Mouse (Mus musculus) ovary, postnatal 14 days (tissue): ENCODE data around the gene Grip2.

Experiments
- DNase-seq: peaks from one replicate; pipeline ENCODE4 v3.0.0; 2022; ENCODE audit warnings: low spot score

Grip2 gene

DNA sequence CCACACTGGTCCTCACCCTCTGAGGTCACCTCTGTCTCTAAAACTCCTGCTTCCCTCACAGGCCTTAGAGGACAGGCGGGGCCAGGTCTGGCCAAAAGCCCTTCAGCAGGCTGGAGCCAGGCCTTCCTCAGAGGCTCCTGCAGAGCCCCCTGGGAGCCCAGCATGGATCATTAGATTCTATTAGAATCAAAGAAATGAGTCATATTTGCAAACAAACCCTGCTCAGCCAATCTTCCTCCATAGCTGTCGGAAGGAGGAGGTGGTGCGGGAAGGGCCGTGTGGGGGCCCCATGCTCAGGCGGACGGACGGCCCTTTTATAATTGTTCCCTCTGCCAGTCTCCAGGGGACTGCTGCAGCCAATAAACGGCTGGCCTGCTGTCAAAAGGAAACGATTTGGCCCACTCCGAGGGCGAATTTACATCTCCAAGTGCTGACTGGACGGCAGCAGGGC is 97.3 kb downstream of the Grip2 start:
- peak; percentile 77 for DNase-seq

DNA sequence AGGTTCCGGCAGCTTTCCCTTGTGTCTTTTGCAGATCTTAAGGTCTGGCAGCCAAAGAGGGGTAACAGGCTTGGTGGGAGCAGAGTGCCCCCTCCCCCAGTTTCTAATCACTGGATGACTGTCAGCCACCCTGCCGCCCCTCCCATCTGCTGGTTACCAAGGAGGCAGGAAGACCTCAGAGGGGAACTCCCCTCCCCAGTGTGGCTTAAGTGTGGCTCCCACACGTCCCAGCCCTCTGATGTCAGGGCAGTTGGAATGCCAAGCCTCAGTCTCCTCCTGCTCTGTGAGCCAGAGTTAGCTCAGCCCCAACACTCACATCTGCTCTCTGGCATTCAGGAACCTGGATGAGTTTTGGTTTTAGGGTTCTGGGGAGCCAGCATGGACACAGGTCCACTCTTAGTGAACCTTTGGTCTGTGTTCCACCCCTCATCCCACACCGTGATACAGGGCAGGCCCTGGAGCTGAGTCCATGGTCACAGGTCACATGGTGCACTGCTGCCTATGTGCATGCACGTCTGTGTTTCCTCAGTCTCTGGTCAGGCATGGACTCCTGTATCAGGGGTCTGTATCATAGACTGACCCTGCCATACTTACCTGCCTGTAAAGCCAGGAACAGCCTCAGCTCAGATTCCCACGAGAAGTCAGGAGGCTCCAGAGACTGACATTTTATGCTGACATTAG is 98.0 kb downstream of the Grip2 start:
- no peak for DNase-seq

DNA sequence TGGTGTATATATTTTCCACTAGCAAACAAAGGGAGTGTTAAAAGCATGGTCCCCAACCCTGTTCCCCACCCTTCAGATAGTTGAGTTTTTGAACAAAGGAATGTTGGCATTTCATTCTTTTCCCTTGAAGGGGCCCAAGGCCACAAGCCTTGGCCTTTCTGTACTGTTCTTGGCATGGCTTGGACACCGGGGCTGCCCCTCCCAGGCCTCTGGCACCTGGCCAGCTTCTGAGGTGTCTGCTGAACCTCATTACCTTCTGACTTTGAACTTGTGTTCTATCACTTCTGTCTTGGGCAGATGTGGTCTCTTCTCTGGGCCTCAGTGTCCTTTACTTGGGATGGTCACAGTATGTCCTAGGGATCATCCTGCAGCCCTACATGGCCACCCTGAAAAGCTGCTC is 99.7 kb downstream of the Grip2 start:
- no peak for DNase-seq

DNA sequence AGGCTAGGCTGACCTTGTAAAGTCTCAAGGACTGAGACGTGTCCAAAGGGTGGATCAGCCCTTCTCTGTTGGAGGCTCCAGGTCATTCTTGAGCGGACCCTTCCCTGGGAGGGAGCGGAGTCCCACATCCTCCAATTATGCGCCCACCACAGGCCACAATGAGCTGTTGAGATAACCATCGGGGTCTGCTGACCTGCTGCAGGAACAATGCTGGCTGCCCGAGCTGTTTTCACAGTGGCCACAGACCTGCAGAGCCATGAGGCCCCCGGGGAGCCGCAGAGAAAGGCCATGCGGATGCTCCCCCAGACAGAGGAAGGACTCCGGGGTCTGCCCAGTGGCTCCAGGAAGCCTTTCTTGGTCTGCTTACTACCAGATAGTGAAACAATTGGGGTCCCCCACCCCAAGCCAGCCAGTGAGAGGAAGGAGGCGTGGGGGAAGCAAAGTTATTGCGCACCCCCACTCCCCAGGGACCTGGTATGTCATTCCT is 105.8 kb downstream of the Grip2 start:
- no peak for DNase-seq

DNA sequence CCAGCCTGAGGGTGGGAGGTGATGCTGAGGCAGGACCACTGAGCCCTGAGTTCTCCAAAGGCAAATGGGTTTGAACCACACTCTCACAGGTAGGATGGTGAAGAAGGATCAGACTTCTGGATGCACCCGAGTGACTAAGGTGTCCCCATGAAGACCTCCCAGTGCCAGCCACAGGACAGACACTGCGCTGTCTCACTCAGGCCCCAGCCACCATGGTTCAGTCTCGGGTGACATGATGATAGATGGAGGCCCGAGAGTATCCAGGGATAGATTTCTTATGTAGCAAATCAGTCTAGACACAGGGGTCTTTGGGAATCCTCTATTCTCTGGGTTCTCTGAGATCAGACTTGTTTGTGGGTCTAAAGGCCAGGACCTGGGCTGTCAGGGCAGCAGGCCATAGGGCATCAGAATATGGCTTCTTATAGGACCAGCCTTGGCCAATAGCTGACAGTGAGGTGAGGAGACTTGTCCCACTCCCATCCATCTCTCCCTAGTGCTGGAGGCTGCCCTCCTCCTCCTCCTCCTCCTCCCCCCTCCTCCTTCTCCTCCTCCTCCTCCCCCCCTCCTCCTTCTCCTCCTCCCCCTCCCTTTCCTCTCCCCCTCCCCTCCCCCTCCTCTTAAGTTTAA is 106.3 kb downstream of the Grip2 start:
- no peak for DNase-seq

DNA sequence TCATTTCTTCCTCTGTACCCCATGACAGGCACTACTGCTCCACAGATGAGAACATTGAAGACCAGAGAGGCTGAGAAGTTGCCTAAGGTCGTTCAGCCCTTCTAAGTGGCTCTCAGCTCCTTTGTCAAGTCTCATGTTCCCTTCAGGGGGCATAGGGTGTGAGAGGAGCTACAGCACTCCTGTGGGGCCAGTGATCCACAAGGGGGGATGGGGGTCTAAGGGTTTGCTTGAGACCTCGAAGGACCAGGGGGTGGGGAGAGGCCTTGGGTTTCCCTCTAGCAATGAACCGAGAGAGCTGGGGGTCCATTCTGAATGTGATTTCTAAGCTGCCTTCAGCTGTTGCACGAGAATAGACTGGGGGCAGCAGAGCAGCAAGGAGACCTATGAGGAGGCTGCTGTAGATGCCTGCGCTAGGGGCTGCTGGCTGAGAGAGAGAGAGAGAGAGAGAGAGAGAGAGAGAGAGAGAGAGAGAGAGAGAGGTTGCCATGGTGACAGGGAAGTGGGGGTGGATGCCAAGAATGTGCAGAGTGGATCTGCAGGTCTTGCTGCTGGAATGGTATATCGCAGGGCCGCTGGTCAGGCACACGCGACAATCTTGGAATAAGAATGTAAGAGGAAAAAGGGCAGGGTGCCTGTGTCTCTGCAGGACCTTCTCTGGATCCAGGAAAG is 107.1 kb downstream of the Grip2 start:
- DNase-seq = no peak

DNA sequence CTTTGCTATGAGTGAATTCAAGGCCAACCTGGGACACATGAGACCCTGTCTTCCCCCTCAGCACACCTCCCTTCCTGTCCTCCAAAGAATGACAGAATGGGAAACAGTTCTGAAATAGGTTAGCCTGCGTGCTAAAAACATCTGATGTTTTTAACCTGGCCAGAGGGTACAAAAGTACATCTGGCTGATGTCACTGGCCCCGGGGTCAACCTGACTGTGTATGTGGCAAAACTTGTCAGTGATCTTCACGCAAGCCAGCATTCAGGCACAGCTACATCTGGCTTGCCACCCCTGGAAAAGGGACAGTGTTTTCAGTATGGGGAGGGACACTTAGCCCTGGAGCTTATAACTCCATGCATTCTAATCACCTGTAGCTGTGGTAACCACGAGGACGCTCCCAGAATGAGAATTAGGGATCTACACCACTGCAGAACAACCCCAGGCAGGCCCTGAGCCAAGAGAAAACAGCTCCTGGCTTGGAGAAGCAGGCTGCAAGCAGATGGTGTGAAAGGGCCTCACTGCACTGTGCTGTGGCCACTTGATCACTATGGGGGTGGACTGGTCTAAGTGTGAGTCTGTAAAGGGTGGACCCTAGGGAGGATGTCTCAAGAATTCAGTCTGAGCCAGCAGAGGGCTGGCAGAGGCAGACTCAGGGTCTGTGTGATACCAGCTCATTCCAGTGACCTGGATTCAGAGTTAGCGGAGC is 107.9 kb downstream of the Grip2 start:
- DNase-seq = no peak

DNA sequence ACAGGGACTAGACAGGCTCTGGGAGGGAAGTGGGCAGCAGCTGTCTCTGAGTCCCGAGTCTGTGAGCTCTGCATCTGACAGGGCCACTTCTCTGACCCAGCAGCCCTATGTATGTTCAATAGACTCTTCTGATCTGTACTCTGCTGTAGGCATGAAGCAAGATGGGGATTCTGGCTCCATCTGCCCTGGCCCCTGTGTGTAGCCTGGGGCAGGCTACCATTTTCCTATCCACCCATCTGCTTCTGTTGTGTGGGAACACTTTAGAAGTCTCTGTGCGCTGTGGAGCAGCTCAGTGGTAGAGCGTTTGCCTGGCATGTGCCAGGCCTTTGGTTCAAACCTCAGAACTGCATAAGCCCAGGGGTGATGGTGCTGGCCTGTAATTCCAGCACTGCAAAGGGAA is 108.4 kb downstream of the Grip2 start:
- DNase-seq = no peak

DNA sequence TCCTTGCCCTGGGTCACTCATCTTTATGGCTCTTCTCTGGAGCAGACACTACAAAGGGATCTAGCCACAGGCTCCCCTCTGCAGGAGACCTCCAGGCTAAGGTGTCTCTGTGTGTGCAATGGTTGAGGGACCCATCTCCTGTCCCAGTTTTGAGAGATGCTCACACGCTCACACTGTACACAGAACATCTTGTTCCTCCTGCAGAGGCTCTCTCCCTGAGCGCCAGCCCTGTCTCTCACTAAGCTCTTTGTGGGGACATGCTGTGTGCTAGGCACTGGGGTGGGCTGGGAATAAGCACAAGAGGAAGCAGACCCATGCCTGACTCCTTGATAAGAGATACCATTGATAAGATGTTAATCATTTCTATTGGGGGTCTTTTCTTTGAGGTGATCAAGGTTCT is 109.0 kb downstream of the Grip2 start:
- DNase-seq = no peak

DNA sequence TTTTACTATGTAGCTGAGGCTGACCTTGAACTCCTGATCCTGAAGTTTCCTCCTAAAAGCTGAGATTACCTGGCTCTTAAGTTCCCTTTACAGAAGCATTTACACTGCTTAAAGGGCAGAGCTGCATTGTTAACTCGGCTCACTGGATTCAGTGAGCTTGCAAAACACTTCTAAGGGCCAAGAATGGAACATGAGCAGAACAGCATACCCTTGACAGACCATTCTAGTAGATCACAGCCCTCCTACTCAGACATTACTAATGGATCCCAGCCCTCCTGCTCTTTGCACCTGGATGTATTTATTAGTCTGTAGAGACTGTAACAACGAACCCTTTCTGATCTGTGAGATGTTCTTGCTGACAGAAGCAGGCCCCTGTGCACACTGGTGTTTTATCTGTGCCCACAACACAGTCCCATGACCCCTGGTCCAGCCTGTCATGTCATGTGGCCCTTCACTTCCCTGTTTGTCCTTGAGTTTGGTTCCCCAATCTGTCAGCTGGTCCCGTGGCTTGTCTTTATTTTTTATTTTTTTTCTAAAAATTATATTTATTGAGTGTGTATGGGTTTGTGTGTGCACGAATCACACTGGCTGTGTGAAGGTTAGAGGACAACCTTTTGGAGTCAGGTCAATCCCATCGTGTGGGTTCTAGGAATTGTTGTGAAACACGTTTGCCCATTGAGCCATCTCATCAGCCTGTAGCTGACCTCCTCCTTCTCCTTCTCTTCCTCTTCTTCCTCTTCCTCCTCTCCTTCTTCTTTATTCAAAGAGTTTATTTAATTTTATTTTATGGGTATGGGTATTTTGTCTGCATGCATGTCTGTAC is 110.9 kb downstream of the Grip2 start:
- DNase-seq = no peak

DNA sequence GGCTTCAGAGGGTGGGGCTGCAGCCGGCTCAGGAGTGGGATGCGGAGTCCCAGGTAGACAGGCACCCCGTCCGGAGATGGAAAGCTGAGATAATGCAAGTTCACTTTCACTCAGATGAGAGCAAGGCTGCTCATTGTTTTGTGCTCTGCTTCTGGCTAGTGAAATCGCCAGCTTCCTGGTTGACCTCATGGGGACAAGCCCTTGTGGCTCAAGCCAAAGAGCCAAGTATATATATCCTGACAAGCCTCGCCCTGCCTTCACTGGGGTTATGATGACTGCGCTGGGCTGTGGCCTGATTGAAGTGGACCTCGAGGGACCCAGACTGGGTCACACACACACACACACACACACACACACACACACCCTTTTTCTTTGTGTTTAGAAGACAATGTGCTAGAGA is 112.0 kb downstream of the Grip2 start:
- DNase-seq = no peak

DNA sequence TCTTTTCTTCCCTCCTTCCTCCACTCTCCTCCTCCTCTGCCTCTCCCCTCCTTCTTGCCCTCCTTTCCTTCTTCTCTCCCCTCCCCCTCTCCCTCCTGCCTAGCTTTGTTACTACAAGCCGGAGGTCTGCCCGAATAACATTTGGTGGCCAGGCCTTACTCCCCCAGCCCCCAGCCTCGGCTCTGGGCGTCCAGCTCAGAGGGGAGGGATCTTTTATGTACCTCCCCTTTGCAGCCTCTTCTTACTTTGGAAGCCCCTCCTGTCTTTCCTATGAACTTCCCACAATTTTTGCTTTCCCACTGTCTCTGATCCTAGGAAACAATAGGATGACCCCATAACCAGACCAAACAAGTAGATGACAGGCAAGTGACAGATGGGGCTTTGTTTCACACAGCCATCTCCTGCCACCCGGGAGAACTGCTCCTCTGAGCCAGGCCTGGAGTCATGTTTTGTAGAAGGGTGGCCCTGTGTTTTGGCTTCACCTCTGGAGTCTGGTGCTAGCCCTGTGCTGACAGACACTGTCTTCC is 113.6 kb downstream of the Grip2 start:
- no peak for DNase-seq

DNA sequence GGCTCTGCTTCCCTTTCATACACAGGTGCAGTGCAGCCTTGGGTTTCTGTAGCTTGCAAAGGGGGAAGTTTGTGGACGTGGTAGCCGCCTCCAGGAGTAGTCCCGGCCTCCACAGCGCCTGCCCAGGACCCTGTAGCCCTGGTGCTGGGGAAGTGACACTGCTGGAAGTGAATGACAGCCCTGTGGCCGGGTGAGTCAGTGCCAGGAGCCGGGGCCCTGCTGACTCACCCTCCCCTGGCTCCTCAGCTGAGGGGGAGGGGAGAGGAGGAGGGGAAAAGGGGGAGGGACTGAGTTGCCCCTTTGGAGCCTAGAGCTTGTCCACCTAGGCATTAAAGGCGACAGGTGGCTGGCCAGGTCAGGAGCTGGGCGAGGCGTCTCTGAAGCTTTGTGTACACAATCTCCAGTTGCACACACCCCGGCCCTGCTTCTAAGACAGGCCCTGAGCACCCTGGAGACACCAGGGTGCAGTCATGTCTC is 114.2 kb downstream of the Grip2 start:
- no peak for DNase-seq

DNA sequence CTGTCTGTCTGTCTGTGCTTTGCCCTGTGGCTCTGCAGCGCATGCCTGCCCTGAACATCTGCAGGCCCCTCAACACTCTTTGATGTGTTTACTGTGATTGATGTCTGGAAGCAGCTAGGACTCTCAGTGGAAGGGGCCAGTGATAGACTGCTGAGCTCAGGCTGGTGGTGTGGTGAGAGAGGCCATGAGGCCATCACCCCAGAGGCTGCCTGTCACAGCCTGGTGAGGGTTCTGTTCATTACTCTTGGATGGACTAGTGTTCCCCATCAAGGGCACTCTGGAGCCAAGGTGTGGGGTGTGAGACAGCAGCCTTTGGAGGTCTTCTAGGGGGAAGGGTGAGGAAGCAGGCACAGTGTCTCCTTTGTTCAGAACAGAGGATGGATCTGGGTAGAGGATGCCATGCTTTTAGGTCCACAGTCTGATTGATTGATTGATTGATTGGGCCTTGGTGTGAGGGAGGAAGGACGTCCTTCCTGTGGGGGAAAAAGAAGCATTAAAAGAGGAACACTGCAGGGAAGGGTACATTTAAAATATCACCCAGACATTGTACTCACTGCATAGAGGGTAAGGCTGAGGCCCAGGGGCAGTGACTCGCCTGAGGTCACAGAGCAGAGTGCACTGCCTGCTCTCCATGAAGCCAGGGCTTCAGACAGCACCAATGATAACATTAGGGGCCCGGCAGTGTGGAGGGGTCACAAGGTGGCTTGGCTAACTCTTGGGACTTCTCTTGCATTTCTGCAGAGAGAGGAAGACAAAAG is 114.8 kb downstream of the Grip2 start:
- no peak for DNase-seq
